Mouse (Mus musculus) heart, postnatal 10 days (tissue): ENCODE results near the gene Gm10577. TPM values are rescaled to one million over a fixed set of nuclear protein-coding genes. Genes with fewer than 3 reads are reported as not detected.
A peak's percentile ranks its signal among the peaks of the same experiment; 100 is the strongest.

Source experiments
- DNase-seq, 2 experiments: peaks; one replicate each; pipeline ENCODE4 v3.0.0; 2021
- intact Hi-C: fragments of 180-260 bp; cut with DNase I; formaldehyde crosslinking; loops from one replicate; pipeline ENCODE4 v1.15.1; 2025
- total RNA-seq, 2 experiments: library from RNA; stranded (reverse); gene quantifications; 2 replicates each; pipeline ENCODE4 v1.2.3; 2021

The Gm10577 gene
- total RNA-seq, 2 experiments from 2014 or later, result not detected

DNA sequence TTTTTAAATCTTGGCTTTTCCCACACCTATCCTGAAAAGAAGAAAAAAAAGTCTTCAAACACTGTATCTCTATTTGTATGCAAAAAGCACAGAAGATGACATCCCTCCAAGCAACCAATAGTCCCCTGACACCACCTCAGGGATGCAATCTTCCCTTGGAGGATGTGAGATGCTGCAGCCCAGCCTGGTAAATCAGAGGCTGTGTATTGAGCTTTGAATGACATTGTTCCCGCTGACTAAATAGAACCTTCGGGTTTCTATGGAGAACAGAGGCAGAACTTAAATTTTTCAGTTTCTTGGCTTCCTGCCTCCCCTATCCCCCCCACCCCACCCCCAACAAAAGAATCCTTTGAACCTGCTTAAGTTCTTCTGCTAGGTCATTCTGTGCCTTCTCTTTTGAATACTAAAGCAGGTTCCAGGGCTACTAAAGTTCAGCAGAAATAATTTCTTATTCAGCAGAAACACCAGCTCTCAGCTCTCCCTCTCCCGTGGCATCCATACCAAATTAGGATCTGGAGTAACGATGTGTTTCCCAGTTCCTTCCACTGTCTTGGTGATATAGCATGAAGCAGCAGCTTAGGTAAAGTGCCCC is 24.3 kb downstream of the Gm10577 start:
- no peak for DNase-seq
- intact Hi-C loops, result no loop called here

DNA sequence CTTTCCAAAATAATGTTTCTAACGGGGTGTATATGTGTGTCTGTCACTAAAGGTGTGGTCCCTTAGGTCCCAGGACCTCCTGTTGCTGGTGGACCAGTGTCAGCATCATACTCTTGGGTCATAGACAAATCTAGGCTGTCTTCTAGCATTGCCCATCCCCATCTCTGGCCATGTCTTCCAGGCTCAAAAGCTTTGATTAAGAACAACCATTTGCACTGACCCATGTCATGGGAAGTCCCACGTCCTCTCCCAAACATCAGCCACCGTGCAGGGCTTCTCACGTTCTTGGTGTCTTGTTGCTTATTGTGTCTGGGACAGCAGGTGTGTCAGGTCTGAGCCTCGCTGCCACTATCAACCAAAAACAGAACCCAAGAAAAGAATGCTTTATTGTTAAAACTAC is 24.9 kb downstream of the Gm10577 start:
- no peak for DNase-seq
- intact Hi-C loops, result loop anchor here (1.0 kb wide), 1 partner anchor 74 kb away; no protein-coding TSS in a partner anchor

DNA sequence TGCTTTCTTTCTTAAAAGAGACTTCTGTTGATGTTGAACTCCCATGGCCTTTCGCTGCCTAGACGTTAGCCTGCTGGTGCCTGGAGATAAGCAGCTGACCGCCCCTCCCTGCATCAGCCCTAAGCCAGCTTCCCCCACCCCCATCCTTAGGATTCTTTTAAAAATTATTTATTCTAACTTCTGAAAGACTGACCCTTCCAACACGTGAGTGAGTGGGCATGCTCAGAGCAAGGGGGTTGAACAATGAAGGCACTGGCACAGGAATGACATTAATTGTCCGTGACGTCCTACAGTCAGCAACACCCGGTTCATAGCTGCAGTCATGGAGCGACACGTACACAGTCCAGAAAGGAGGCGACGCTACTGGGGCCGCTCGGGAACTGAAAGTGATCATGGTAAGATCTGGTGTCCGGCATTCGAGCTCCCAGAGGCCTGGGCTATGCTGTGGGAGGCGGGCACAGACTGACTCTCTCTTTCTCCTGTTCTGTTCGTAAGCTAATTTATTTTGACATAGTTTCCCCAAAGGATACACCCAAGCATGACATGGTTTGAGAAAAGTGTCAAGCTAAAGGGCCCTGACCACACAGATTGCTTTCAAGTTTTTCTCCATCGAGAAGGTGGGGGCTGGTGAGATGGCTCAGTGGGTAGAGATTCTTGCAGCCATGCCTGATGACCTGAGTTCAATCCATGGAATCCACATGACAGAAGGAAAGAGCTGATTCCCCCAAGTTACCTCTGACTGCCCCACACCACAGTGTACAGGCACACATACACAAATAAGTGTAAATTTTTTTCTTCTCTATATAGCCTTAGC is 25.8 kb downstream of the Gm10577 start:
- peak; percentile 6 to 8 for DNase-seq
- intact Hi-C loops, result loop anchor here (1.0 kb wide), 1 partner anchor 75 kb away; no protein-coding TSS in a partner anchor

DNA sequence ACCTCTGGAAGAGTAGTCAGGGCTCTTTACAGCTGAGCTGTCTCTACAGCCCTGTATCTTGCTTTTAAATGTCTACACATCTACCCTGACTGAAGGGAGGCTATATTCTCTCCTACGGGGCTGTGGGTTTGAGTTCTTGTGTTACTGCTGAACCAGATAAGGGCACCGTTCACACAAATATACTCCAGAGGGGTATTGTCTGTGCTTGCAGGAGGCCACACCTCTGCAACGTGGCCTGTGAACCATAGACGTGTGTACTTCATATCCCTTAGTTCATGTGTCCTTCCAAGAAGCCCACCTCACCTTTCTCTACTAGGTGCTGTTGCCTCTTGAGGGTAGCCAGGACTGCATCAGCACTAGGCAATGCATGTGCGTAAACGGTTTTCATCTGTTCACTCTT is 28.4 kb downstream of the Gm10577 start:
- intact Hi-C loops, result no loop called here
- no peak for DNase-seq

DNA sequence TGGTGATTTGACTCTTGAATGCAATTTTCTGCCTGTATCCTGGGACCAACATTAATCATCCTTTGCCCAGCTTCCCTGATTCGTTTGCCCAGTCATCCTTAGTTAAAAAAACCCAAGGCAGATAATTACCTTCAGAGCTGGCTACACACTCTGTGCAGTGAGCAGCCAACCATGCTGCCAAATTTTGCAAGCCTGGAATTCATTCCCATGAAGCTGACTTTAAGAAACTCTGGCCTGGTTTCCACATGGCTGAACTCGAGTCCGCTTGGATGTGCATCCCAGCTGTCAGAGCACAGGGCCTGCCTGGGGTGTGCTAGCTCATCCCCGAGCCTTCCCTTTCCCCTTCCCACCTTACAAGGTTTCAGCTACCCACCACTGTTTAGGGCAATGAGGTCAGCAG is 29.5 kb downstream of the Gm10577 start:
- peak in 1 of 2 experiments; percentile 32 for DNase-seq
- intact Hi-C loops, result no loop called here

DNA sequence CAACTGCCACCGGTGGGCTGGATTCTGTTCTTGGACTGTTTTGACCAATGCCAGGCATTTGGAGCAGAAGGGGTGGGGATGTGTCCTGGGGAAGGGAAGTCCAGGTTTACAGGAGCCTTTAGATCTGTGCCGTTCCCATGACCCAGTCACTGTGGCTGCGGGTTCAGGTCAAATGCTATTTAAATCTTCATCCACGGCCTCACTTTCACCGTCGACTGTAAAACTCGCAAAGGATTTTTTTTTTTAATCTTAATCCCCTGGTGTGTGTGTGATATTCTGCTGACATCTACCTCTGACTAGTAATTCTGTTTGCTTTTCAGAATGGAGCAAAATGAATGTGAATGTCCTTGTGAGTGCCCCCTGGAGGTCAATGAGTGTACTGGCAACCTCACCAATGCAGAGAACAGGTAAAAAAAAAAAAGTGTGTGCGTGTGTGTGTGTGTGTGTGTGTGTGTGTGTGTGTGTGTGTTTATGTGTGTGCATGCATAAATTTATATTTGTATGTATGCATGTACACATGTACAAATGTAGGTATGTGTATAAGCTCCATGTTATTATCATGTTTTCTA is 32.2 kb downstream of the Gm10577 start:
- intact Hi-C loops, result loop anchor here (1.0 to 2.0 kb wide), 3 partner anchors 212 to 400 kb away; partner anchors contain the start of gene Cachd1
- DNase-seq, result peak in 1 of 2 experiments; percentile 64

DNA sequence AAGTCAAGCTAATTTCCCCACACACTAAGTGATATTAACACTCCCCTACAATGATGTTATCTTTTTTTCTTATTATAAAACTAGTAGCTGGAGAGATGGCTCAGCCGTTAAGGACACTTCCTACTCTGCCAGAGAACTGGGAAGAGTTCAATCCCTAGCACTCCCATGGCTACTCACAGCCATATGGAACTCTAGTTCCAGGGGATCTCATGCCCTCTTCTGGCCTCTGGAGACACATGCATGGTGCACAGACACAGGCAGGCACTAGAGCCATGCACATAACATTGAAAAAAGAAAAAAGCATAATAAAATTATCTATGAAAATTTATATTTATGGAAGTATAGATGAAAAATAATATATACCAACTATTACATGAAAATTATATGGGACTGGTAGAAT is 33.3 kb downstream of the Gm10577 start:
- DNase-seq, result no peak
- intact Hi-C loops, result no loop called here

DNA sequence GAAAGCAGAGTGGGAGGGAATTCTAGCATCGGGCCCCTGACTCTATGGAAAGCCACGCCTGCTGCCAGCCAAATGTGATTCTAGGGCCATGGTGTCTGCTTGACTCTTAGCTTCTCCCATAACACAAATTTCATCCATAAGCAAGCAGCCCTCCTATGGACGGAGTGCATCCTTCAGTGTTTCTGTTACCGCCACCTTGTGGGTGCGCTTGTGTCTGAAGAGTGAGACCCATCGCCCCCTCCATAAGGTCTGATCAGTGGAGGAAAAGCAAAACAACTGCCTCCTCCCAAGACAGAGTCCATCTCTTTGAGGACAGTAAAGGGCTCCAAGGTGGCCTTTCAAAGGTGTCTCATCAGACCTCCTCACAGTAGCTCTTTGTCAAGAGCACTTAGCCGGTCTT is 43.0 kb downstream of the Gm10577 start:
- intact Hi-C loops, result no loop called here
- DNase-seq, result no peak

DNA sequence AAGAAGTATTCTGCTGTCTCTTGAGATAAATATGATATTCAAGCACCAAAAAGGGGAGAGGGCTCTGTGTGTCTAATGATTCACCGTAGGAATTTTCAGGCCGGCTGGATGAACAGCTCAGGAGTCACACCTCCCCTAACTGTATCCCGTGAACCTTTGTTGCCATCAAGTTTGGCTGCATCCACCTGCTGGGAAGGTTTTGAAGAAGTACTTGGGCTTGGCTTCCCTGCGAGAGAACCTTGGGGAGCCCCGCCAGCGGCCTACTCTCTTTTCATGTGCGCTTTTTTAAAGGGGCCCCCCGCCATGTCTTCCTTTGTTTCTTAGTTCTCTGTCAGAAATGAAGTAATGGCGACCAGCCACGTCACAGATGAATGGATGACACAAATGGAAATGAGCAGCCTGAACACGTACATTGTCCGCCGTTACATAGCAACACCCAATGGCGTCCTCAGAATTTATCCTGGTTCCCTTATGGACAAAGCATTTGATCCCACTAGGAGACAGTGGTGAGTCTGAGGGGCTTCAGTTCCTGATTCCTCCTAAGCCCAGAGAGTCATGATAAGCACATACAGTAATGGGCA is 46.0 kb downstream of the Gm10577 start:
- intact Hi-C loops, result no loop called here
- no peak for DNase-seq

DNA sequence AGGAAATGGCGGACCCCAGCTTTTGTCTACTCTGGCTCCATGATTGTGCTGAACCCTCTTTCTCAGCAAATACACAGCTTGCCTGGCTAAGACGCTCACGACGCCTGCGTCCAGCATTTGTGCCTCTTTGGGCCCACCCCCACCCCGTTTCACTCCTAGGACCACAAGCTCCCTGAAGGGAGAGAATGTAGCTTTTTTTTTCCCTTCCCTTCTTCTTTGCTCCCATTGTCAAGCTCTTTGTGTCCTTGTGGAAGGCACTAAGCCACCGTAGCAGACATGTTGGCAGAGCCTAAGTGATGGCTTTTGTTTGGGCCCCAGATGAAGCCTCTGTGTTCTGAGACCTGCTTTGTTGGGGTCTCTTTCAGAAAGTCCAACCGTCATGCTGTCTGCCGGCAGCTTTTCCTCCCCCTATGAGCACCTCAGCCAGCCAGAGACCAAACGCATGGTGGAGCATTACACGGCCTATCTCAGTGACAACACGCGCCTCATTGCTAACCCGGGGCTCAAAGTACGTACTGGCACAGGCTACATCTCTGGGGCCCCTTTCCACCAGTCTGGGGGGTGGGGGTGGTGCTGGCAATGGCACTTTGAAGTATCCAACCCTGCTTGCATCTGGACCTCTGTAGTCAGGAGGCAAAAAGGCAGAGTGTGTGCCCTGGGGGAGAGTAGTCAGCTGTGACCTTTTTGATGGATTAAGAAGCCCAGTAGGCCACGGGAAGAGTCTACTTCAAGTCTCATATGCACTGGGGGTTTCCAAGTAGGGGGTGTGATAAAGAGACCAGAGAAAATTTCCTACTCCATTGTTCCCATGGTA is 46.6 kb downstream of the Gm10577 start:
- intact Hi-C loops, result no loop called here

More for the DNA sequence above, 46.6 kb downstream of the Gm10577 start:
- no peak for DNase-seq

Other genes with a start within 250 kb of the Gm10577 start
- 1 to 10 TPM; 5.5 to 8.5 TPM for gene Cachd1, start 244.0 kb downstream of the Gm10577 start, total RNA-seq
- 1 to 10 TPM; 3.0 to 3.2 TPM for gene Raver2, start 48.3 kb upstream of the Gm10577 start, total RNA-seq
- 10 to 100 TPM; 89.5 to 93.0 TPM for gene Jak1, start 244.6 kb upstream of the Gm10577 start, total RNA-seq